Mouse (Mus musculus): ENCODE measurements around the gene Cox7b.
"Not testable (repeated sequence)": the region's sequence is repeated elsewhere in the genome, so short reads cannot be mapped to it uniquely, and the experiment has no call there.

Cox7b gene

GRCm38 (mm10) chrX:106015571-106016322 lies at the start of gene Cox7b:
Gene Cox7b (plus strand): TSS chrX:106015700.
- peak; percentile 92 for DNase-seq

GRCm38 (mm10) chrX:106001605-106002004 lies 13.9 kb upstream of the Cox7b start:
- no peak for DNase-seq

- DNase-seq, result no peak
Observed at GRCm38 (mm10) chrX:106010762-106011161, 4.7 kb upstream of the Cox7b start.

GRCm38 (mm10) chrX:106011465-106012159 lies 3.9 kb upstream of the Cox7b start, which contains the start of gene Magt1:
Gene Magt1 (minus strand): TSS chrX:106011906.
- peak; percentile 92 for DNase-seq

GRCm38 (mm10) chrX:106012559-106012958 lies 2.9 kb upstream of the Cox7b start:
- DNase-seq, result no peak

- DNase-seq, result peak; percentile 83
Observed at GRCm38 (mm10) chrX:106013217-106013616, 2.3 kb upstream of the Cox7b start.

GRCm38 (mm10) chrX:106014741-106015377 lies 641 bp upstream of the Cox7b start:
- not testable (repeated sequence) for DNase-seq

GRCm38 (mm10) chrX:106017102-106017501 lies 1.6 kb downstream of the Cox7b start:
- DNase-seq, result no peak

GRCm38 (mm10) chrX:106017516-106017915 lies 2.0 kb downstream of the Cox7b start:
- DNase-seq, result no peak

GRCm38 (mm10) chrX:106026418-106027342 lies 11.2 kb downstream of the Cox7b start, which contains the start of gene Atp7a:
Gene Atp7a (plus strand): TSS chrX:106027276.
- DNase-seq, result peak; percentile 95

GRCm38 (mm10) chrX:106027343-106027674 lies 11.8 kb downstream of the Cox7b start:
- no peak for DNase-seq

- DNase-seq, result no peak
Observed at GRCm38 (mm10) chrX:106030176-106030575, 14.7 kb downstream of the Cox7b start.

GRCm38 (mm10) chrX:106031124-106031523 lies 15.6 kb downstream of the Cox7b start:
- no peak for DNase-seq

GRCm38 (mm10) chrX:106035727-106036126 lies 20.2 kb downstream of the Cox7b start:
- no peak for DNase-seq

GRCm38 (mm10) chrX:106037185-106037752 lies 21.8 kb downstream of the Cox7b start:
- no peak for DNase-seq

- peak; percentile 61 for DNase-seq
Observed at GRCm38 (mm10) chrX:106043863-106044617, 28.5 kb downstream of the Cox7b start.

GRCm38 (mm10) chrX:106045455-106045854 lies 30.0 kb downstream of the Cox7b start:
- DNase-seq, result peak; percentile 57

GRCm38 (mm10) chrX:106045928-106046327 lies 30.4 kb downstream of the Cox7b start:
- no peak for DNase-seq

GRCm38 (mm10) chrX:106048191-106048590 lies 32.7 kb downstream of the Cox7b start:
- DNase-seq, result no peak
